Mouse (Mus musculus): ENCODE results near the gene Lpgat1. TPM values are rescaled to one million over a fixed set of nuclear protein-coding genes. Genes with fewer than 3 reads are reported as not detected.

Lpgat1 gene
- polyA plus RNA-seq, 1 experiment from 2014 or later, result 18.5 TPM

DNA sequence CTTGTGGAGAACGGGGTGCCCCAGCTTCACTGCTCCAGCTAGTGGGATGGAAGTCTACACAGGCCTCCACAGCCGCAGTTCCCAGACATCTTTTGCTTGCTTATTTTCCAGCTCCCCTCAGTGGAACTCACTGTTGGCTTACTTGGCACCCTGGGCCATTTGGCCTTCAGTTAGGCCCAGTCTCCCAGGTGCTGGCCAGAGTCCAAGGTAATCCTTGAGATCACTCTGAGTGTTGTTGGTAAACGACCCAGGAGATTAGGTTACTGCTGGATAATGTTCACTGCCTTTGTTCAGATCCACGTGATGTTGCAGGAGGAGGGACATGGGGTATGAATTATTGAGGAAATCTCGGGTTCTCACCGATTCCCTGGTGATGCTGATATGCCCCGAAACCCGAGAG, 75.4 kb downstream of the Lpgat1 start:
- no peaks in the 10 kb centered on the region for H3K27me3 ChIP-seq
- 49% methylated on average over 8 of the region's 8 CpGs for WGBS
- 0 out of 2 replicates have a peak, but pooled peaks have one; percentile 27 for ATAC-seq (replicated peaks; ENCODE audit: low FRiP score)
- no peak overlapping the region for H3K4me2 ChIP-seq
- H3K4me3 ChIP-seq (replicated peaks), result no peak overlapping the region
- H3K36me3 ChIP-seq, result no peaks in the 10 kb centered on the region
- 0 out of 2 replicates have a peak overlapping the region, but pooled peaks have one; percentile 18 for H3K27ac ChIP-seq
- peaks cover 16% of the 10 kb centered on the region for H3K4me1 ChIP-seq
- no peak overlapping the region for H3K9ac ChIP-seq
- H3K9me3 ChIP-seq (replicated peaks), result peaks cover 6% of the 10 kb centered on the region

DNA sequence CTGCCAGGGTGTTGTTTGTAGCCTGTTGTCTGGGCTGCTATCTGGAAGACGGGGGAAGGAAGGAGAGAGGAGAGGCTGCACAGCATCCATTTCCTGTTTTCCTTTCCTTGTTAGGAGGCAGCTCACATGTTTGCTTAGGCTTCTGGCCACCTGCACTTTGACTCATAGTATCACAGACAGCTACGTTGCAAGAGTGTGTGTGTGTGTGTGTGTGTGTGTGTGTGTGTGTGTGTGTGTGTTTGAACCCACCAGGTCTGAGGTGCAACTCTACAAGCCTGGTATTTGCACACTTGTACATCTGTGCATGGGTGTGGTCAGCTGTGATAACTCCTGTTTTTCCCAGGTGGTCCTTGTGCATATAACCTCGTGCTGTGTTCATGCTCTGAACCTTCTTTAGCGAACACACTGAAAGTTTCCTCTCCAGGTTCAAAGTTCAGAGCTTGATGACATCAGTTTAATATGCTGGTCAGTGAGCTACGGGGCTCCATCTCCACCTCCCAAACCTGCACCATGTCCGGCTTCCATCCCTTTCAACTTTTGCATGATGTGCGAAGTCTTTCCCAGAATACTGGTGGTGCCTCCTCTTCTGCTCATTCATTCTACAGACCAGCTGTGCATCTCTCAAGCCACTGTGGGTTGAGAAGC, 76.4 kb downstream of the Lpgat1 start:
- H3K4me2 ChIP-seq, result no peak overlapping the region
- no peaks in the 10 kb centered on the region for H3K27me3 ChIP-seq
- peaks cover 16% of the 10 kb centered on the region for H3K4me1 ChIP-seq
- no peaks in the 10 kb centered on the region for H3K36me3 ChIP-seq
- peaks cover 6% of the 10 kb centered on the region for H3K9me3 ChIP-seq (replicated peaks)
- H3K27ac ChIP-seq, result 0 out of 2 replicates have a peak overlapping the region, but pooled peaks have one; percentile 18
- no peak overlapping the region for H3K9ac ChIP-seq
- WGBS, result 62% methylated on average over 7 of the region's 7 CpGs
- ATAC-seq (replicated peaks; ENCODE audit: low FRiP score), result 0 out of 2 replicates have a peak, but pooled peaks have one; percentile 24
- H3K4me3 ChIP-seq (replicated peaks), result no peak overlapping the region

DNA sequence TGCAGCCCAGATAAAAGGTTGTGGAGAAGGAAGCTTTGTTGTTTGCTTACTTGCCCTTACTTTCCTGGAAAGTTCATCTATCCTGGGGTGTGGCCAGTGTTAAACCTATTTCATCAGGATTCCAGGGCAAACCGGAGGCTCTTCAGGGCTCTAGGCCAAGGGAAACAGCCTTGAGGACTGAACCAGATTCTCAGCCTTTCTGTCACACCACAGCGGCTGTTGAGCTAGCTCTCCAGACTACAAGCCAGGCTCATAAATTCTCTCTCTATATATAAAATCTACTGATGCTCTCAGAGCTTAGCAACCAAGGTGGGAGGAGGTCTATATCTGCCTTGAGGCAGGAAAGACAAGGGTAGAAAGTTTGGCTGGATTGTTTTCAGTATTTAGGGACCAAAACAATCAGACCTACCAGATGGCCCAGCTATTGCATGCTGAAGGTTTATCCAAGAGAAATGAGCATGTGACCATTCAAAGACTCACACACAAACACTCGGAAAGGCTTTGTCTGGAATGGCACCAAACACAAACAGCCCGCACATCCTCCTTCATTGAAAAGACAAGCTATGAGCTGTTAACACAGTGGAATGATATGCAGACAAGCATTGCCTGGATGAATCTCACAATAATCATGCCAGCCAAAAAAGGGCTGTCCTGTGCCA, 78.7 kb downstream of the Lpgat1 start:
- H3K9me3 ChIP-seq (replicated peaks), result no peaks in the 10 kb centered on the region
- WGBS, result 69% methylated on average over 4 of the region's 4 CpGs
- H3K4me3 ChIP-seq (replicated peaks), result no peak overlapping the region
- H3K4me2 ChIP-seq, result no peak overlapping the region
- no peaks in the 10 kb centered on the region for H3K36me3 ChIP-seq
- H3K9ac ChIP-seq, result no peak overlapping the region
- no peaks in the 10 kb centered on the region for H3K27me3 ChIP-seq
- no peak overlapping the region for H3K27ac ChIP-seq
- peaks cover 16% of the 10 kb centered on the region for H3K4me1 ChIP-seq
- no peak for ATAC-seq (replicated peaks; ENCODE audit: low FRiP score)

DNA sequence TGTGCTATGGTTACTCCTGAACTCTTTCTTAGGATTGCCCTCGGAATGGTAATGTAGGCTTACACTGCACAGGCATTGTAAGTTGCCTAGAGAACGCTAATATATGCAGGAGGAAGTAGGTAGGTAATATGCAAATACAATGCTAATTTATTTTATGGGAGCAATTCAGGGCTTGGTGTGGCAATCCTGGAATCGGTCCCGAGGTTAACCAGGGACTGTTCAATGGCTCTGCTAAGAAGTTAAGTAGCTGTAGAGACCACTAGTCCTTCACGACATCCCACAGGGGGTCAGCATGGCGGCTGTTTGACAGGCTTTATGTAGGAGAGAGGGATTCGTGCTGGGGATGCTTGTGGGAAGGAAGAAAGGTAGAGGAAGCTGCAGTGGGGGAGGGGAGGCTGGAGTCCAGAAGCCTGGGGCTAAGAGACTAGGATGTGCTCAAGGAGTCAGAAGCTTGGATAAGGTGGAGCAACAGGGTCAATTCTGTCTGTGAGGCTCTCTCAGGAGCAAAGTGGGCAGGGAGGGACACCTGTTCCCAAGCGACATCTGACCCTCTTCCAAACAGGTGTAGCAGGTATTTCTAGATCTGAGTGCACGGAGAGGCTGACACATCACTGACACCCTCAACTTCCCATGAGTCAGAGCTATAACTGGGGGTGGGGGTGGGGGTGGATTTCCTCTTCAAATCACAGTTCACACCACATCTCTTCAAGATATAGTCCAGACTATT, 84.6 kb downstream of the Lpgat1 start:
- WGBS, result 45% methylated on average over 9 of the region's 9 CpGs
- Histone ChIP-seq H3K4me1 (peaks cover 15% of the 10 kb centered on the region), H3K9ac (no peak overlapping the region), H3K27ac (0 out of 2 replicates have a peak overlapping the region, but pooled peaks have one; percentile 10), H3K27me3 (no peaks in the 10 kb centered on the region), H3K4me2 (0 out of 2 replicates have a peak overlapping the region, but pooled peaks have one; percentile 9), H3K9me3 (replicated peaks) (peaks cover 3% of the 10 kb centered on the region; the same call in 1 of the 2 replicates), H3K4me3 (replicated peaks) (no peak overlapping the region), H3K36me3 (no peaks in the 10 kb centered on the region)
- ATAC-seq (replicated peaks; ENCODE audit: low FRiP score), result no peak

DNA sequence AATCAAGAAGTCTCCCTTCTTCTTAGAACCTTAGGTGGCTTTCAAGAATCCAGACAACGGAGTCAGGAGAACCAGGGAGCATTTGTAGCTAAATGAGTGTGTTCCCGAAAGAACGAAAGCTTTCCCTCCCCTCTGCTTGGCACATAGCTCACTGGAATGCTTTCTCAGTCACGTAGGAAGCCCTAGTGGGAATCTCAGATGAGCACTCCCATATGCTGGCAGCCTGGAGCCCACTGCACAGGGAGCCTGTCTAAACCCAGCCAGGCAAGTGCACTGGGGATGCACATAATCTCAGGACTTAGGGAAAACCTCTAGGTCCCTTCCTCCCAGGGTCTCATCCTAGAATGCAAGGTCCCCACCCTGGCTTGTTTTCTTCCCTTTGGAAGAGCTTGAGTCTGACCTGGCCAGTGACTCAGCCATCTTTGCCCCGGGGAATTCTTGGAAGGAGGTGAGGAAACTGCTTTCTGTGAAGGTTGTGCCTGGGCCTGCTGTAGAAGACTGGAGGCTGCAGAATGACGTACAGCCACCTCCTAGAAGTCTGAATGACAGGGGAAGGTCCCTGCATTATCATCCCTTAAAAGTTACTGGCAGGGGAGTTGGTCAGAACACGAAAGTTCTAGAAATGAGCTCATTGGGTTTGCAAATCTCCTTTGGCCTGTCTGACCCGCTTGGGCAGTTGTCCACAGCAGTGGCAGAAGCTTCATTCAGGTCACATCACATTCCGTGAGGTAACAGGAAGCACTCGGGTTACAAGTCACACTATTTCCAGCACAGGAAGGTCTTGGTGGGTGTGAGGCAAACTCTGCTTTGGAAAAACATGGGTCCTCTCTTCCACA, 85.4 kb downstream of the Lpgat1 start:
- Histone ChIP-seq H3K9ac (no peak overlapping the region), H3K4me3 (replicated peaks) (no peak overlapping the region), H3K9me3 (replicated peaks) (peaks cover 3% of the 10 kb centered on the region; the same call in 1 of the 2 replicates), H3K27ac (0 out of 2 replicates have a peak overlapping the region, but pooled peaks have one; percentile 38), H3K4me2 (no peak overlapping the region), H3K4me1 (peaks cover 15% of the 10 kb centered on the region), H3K27me3 (no peaks in the 10 kb centered on the region), H3K36me3 (no peaks in the 10 kb centered on the region)
- no peak for ATAC-seq (replicated peaks; ENCODE audit: low FRiP score)
- WGBS, result 51% methylated on average over 10 of the region's 10 CpGs

DNA sequence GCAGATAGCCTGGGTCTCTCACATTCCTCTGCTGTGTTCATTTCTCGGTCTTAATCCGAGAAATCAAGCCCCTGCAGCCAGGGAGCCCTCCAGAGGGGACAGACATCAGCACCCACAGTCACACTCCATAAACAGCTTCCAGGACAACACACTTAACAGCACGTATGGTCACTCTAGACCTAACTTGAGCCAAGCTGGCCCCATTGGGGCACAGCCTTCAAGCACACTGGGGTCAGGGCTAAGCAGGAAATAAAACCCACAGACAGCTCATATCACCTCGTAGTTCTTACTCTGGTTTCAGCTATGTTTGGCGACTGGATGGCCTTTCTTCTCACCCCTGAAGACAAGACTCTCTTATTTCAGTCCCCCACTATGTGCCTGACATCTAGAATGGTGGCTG, 87.1 kb downstream of the Lpgat1 start:
- H3K4me2 ChIP-seq, result no peak overlapping the region
- H3K4me1 ChIP-seq, result peaks cover 15% of the 10 kb centered on the region
- no peak overlapping the region for H3K9ac ChIP-seq
- no peak overlapping the region for H3K4me3 ChIP-seq (replicated peaks)
- 27% methylated on average over 5 of the region's 5 CpGs for WGBS
- 0 out of 2 replicates have a peak overlapping the region, but pooled peaks have one; percentile 18 for H3K27ac ChIP-seq
- H3K27me3 ChIP-seq, result no peaks in the 10 kb centered on the region
- ATAC-seq (replicated peaks; ENCODE audit: low FRiP score), result peak; percentile 79
- no peaks in the 10 kb centered on the region for H3K36me3 ChIP-seq
- peaks cover 3% of the 10 kb centered on the region; the same call in 1 of the 2 replicates for H3K9me3 ChIP-seq (replicated peaks)

DNA sequence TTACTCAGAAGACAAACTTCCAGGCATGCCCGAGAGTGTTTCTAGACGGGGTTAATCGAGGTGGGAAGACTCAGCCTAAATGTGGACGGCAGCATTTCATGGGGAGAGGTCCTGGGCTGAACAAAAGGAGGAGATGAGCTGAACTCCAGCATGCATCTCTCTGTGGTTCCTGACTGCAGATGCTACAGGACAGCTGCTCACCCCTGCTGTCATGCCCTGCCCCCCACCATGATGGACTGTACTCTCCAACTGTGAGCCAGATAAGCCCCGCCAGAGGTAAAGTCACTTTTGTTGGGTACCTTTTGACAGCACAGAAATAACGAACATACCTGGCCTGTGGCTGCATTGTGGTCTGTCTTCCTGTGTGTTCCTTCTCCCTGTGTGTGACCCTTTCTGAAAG, 88.2 kb downstream of the Lpgat1 start:
- Histone ChIP-seq H3K9me3 (replicated peaks) (peaks cover 3% of the 10 kb centered on the region; the same call in 1 of the 2 replicates), H3K27ac (no peak overlapping the region), H3K4me1 (peaks cover 15% of the 10 kb centered on the region), H3K27me3 (no peaks in the 10 kb centered on the region), H3K4me2 (no peak overlapping the region), H3K4me3 (replicated peaks) (no peak overlapping the region), H3K9ac (no peak overlapping the region), H3K36me3 (no peaks in the 10 kb centered on the region)
- 56% methylated on average over 6 of the region's 6 CpGs for WGBS
- ATAC-seq (replicated peaks; ENCODE audit: low FRiP score), result no peak

DNA sequence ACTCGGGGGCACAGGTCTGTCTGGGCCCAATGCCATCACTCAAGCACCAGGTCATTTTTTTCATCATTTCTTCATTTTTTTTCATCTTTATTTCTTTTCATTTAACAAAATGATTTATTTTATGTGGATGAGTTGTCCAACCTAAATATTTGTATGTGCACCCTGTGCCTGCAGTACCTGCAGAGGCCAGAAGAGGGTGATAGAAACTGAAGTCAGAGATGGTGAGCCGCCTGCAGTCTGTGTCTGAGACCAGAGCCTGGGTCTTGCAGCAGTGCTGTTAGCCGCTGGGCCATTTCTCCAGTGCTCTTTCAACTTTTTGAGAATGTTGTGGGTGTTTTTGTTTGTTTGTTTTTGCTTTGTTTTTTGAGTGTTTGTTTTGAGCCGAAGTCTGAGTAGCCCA, 89.1 kb downstream of the Lpgat1 start:
- no peak for ATAC-seq (replicated peaks; ENCODE audit: low FRiP score)
- no peak overlapping the region for H3K27ac ChIP-seq
- no peak overlapping the region for H3K9ac ChIP-seq
- no peak overlapping the region for H3K4me2 ChIP-seq
- no peaks in the 10 kb centered on the region for H3K27me3 ChIP-seq
- H3K4me1 ChIP-seq, result peaks cover 15% of the 10 kb centered on the region
- WGBS, result 96% methylated on average over 4 of the region's 4 CpGs
- peaks cover 3% of the 10 kb centered on the region; the same call in 1 of the 2 replicates for H3K9me3 ChIP-seq (replicated peaks)
- H3K4me3 ChIP-seq (replicated peaks), result no peak overlapping the region
- H3K36me3 ChIP-seq, result no peaks in the 10 kb centered on the region

DNA sequence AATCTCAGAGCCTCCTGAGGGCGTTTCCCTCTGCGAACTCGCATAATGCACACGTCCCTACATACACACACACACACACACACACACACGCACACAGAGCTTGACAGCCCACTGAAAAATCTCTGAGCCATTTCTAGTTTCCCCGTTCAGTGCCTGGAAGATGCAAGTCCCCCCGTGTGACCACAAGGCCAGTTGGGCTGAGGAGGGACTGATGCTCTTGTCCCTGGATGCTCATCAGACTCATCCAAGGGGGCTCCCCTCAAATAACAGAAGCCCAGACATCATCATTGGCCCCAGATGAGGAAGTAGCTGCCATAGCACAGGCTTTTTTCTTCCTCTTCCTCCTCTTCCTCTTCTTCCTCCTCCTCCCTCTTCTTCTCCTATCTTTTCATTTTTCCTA, 90.3 kb downstream of the Lpgat1 start:
- no peak overlapping the region for H3K4me3 ChIP-seq (replicated peaks)
- WGBS, result 87% methylated on average over 7 of the region's 7 CpGs
- no peak overlapping the region for H3K4me2 ChIP-seq
- H3K36me3 ChIP-seq, result no peaks in the 10 kb centered on the region
- H3K4me1 ChIP-seq, result peaks cover 8% of the 10 kb centered on the region
- H3K9me3 ChIP-seq (replicated peaks), result peaks cover 3% of the 10 kb centered on the region; the same call in 1 of the 2 replicates
- H3K9ac ChIP-seq, result no peak overlapping the region
- no peak for ATAC-seq (replicated peaks; ENCODE audit: low FRiP score)
- no peaks in the 10 kb centered on the region for H3K27me3 ChIP-seq
- H3K27ac ChIP-seq, result no peak overlapping the region

DNA sequence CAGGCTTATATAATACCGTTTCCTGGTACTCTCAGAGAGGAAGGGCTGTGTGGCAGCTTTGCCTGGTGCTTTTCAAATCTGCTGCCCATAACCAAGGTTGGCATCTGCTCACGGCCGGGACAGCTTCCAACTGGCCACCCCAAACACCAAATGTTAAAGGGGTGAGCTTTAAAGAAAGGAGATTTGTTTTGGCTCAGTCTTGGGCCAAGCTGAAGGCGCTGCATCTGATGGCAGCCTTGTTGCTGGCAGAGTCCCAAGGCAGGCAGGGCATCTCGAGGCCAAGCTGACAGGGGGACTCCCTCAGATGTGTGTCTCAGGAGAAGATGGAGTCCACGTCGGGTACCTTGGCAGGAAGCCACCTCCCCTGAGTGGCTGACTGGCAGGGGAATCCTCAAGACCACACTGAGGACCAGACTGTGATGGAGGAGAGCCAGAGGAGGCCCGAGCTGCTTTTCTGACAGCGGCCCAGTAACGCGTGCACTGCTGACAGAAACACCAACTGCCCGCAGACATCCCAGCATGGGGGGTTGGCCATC, 91.1 kb downstream of the Lpgat1 start:
- 76% methylated on average over 12 of the region's 12 CpGs for WGBS
- Histone ChIP-seq H3K4me2 (no peak overlapping the region), H3K4me1 (no peaks in the 10 kb centered on the region), H3K36me3 (no peaks in the 10 kb centered on the region), H3K4me3 (replicated peaks) (no peak overlapping the region), H3K27ac (no peak overlapping the region), H3K9ac (no peak overlapping the region), H3K9me3 (replicated peaks) (peaks cover 3% of the 10 kb centered on the region; the same call in 1 of the 2 replicates), H3K27me3 (no peaks in the 10 kb centered on the region)
- ATAC-seq (replicated peaks; ENCODE audit: low FRiP score), result no peak

DNA sequence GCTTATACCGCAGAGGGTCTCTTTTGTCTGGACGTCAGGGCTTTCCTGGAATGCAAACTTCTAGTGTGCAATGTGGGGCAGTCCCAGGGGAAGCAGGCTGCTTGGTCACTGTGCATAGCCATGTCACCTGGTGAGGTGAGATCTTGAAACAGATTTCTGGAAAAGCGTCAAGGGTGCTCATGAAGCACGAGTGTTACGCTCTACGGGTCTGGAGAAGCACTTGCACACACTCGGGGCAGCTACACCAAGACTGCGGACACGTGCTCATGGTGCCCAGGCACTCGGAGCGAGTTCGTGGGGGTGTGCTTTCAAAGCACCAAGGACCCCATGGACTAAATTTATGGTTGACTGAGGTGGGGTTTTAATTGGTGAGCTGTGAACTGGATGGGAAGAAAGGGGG, 94.1 kb downstream of the Lpgat1 start:
- H3K4me3 ChIP-seq (replicated peaks), result no peak overlapping the region
- no peaks in the 10 kb centered on the region for H3K4me1 ChIP-seq
- no peaks in the 10 kb centered on the region for H3K27me3 ChIP-seq
- no peak overlapping the region for H3K9ac ChIP-seq
- 0 out of 2 replicates have a peak, but pooled peaks have one; percentile 28 for ATAC-seq (replicated peaks; ENCODE audit: low FRiP score)
- H3K36me3 ChIP-seq, result no peaks in the 10 kb centered on the region
- H3K4me2 ChIP-seq, result no peak overlapping the region
- no peak overlapping the region for H3K27ac ChIP-seq
- peaks cover 2% of the 10 kb centered on the region; the same call in 1 of the 2 replicates for H3K9me3 ChIP-seq (replicated peaks)
- WGBS, result 72% methylated on average over 12 of the region's 12 CpGs

Measured in kidney, embryonic 15.5 days (tissue).